In genomic region chr12:77667875-77668204, GRCm38 (mm10) we compare ENCODE assay signal across 9 mouse cellular contexts.
DNase-seq lines count a peak whose midpoint lies in the region; ATAC-seq and TF ChIP-seq lines count a peak whose summit lies in the region.
"Had no signal": no experiment of that assay in that cellular context is flagged by ENCODE, and none has a peak within 500 bp of the region (broad histone marks: within the 10 kb centered on the region; RNA-seq: fewer than 3 reads in every experiment).

No protein-coding gene starts in this region.

- no peak overlapping the region for H3K4me3 ChIP-seq in G1E (ENCODE audit: low read depth, low read length)
- H3K4me3 ChIP-seq in forebrain, embryonic 11.5 days (ENCODE audit: low read depth, low read length) = no peak overlapping the region
- H3K4me3 ChIP-seq: lung, embryonic 15.5 days had no signal

- no peak for TF ChIP-seq POLR2A in brain, embryonic 14.5 days (IDR thresholded peaks at IDR 0.05; ENCODE audit: borderline replicate concordance, extremely low read depth, insufficient read depth, insufficient read length, poor library complexity, severe bottlenecking)

- peak; percentile 85 for TF ChIP-seq CTCF in G1E (IDR thresholded peaks at IDR 0.05; ENCODE audit: low read depth, low read length)
- peak; percentile 89 for TF ChIP-seq CTCF in brain, embryonic 14.5 days (IDR thresholded peaks at IDR 0.05; ENCODE audit: borderline replicate concordance, extremely low read depth, insufficient read depth, insufficient read length)

- H3K36me3 ChIP-seq in G1E (replicated peaks) = no peaks in the 10 kb centered on the region
- no peaks in the 10 kb centered on the region for H3K36me3 ChIP-seq in forebrain, embryonic 11.5 days (ENCODE audit: control insufficient read depth, insufficient read depth, low read length)
- H3K36me3 ChIP-seq: lung, embryonic 15.5 days had no signal

- no peak overlapping the region for H3K27ac ChIP-seq in forebrain, embryonic 11.5 days (ENCODE audit: low read depth, low read length)
- H3K27ac ChIP-seq: lung, embryonic 15.5 days had no signal

- ATAC-seq in G1E (ENCODE audit: extremely low read depth, insufficient number of reproducible peaks, low FRiP score, poor library complexity, severe bottlenecking) = no peak
- ATAC-seq in forebrain, embryonic 11.5 days (replicated peaks; ENCODE audit: low FRiP score) = peak; percentile 73
- peak; percentile 78 to 80 for ATAC-seq in hematopoietic stem cell, adult 5-6 weeks (replicated peaks in 1 of 2; ENCODE audit: insufficient read depth in 1 of 2, low FRiP score in 2 of 2, low TSS enrichment in 1 of 2, low read depth in 1 of 2, poor library complexity in 2 of 2, severe bottlenecking in 2 of 2)

- H3K9ac ChIP-seq in forebrain, embryonic 11.5 days (ENCODE audit: low read length) = no peak overlapping the region
- H3K9ac ChIP-seq: lung, embryonic 15.5 days had no signal

- H3K4me1 ChIP-seq in G1E (ENCODE audit: insufficient read depth, low read depth, low read length) = no peaks in the 10 kb centered on the region
- H3K4me1 ChIP-seq in forebrain, embryonic 11.5 days (replicated peaks; ENCODE audit: control insufficient read depth, insufficient read depth, low read length) = no peaks in the 10 kb centered on the region; the same call in 1 of the 2 replicates
- H3K4me1 ChIP-seq: lung, embryonic 15.5 days had no signal

- 0% methylated on average over 6 of the region's 6 CpGs for whole genome bisulfite sequencing in forebrain, embryonic 11.5 days

- H3K4me2 ChIP-seq in forebrain, embryonic 11.5 days (ENCODE audit: low read depth, low read length, severe bottlenecking) = no peak overlapping the region
- H3K4me2 ChIP-seq: lung, embryonic 15.5 days had no signal

- H3K27me3 ChIP-seq in G1E (ENCODE audit: insufficient read depth, low read length) = peaks cover 52% of the 10 kb centered on the region
- H3K27me3 ChIP-seq in forebrain, embryonic 11.5 days (ENCODE audit: control insufficient read depth, insufficient read depth, low read length) = no peaks in the 10 kb centered on the region

- peak; percentile 62 for DNase-seq in G1E (ENCODE audit: low spot score)
- DNase-seq in brain, embryonic 14.5 days (ENCODE audit: low read depth) = peak; percentile 87
- DNase-seq in forebrain, embryonic 11.5 days (ENCODE audit: low spot score) = peak; percentile 87
- DNase-seq in layer of hippocampus, adult 8-10 months (ENCODE audit: low spot score in 2 of 2) = peak; percentile 33 to 72
- DNase-seq in lung, postnatal 4 days = peak; percentile 64 to 69
- DNase-seq in right cerebral cortex, adult 2 months (ENCODE audit: low spot score in 2 of 2) = peak; percentile 63 to 73
- peak; percentile 68 for DNase-seq in urinary bladder, postnatal 25 days (ENCODE audit: low spot score)

- no peaks in the 10 kb centered on the region for H3K9me3 ChIP-seq in G1E (replicated peaks)
- H3K9me3 ChIP-seq in forebrain, embryonic 11.5 days (ENCODE audit: control insufficient read depth, low read length) = no peaks in the 10 kb centered on the region
- H3K9me3 ChIP-seq: lung, embryonic 15.5 days had no signal
